Mouse (Mus musculus) monocyte, adult 2 months (primary cell): Measurements from ENCODE around the gene Reln.

Experiments used
- DNase-seq, 2 experiments: peaks; one replicate each; pipeline ENCODE4 v3.0.0; 2022; ENCODE audit warnings: low spot score in 2 of 2, low read depth in 1 of 2

The Reln gene

GRCm38 (mm10) chr5:21858653-21859052 lies 485.8 kb downstream of the Reln start:
- no peak for DNase-seq

- DNase-seq = no peak
Observed at GRCm38 (mm10) chr5:21851679-21852340, 492.7 kb downstream of the Reln start.

- no peak for DNase-seq
Observed at GRCm38 (mm10) chr5:21847438-21847837, 497.1 kb downstream of the Reln start.

- DNase-seq = no peak
Observed at GRCm38 (mm10) chr5:21846616-21847290, 497.7 kb downstream of the Reln start.

- DNase-seq = no peak
Observed at GRCm38 (mm10) chr5:21844676-21845075, 499.8 kb downstream of the Reln start.
